Mouse (Mus musculus) lung, embryonic 14.5 days (tissue): ENCODE measurements at regions not wholly inside any gene's neighbourhood (a gene's known extent, or its start where the extent isn't known, plus 50 kb on each side); places are given as distances from the start of the nearest gene placed in this dataset.
A peak's percentile ranks its signal among the peaks of the same experiment; 100 is the strongest.

Experiments
- ATAC-seq: fragments of 200-750 bp; cut with Nextera tagmentation; 2 replicates; pipeline ENCODE4 v1.8.0; 2017; ENCODE audit warnings: mild to moderate bottlenecking, moderate TSS enrichment, moderate library complexity; ENCODE audit not compliant: insufficient read depth
- DNase-seq: peaks from one replicate; pipeline ENCODE4 v3.0.0-alpha.2; 2015
- H3K27ac ChIP-seq: fragments of 300-500 bp; sonication (generic); 2 replicates; pipeline ENCODE4 v1.5.1; 2014; ENCODE audit warnings: low read depth, mild to moderate bottlenecking, moderate library complexity
- H3K27me3 ChIP-seq: fragments of 300-500 bp; sonication (generic); 2 replicates; pipeline ENCODE4 v1.6.1; 2014; ENCODE audit warnings: low read length, control low read depth; ENCODE audit not compliant: insufficient read depth
- H3K36me3 ChIP-seq: fragments of 300-500 bp; sonication (generic); 2 replicates; pipeline ENCODE4 v1.6.1; 2014; ENCODE audit warnings: control low read depth; ENCODE audit not compliant: insufficient read depth
- H3K4me1 ChIP-seq: fragments of 300-500 bp; sonication (generic); 2 replicates; pipeline ENCODE4 v1.6.1; 2014; ENCODE audit warnings: antibody characterized with exemption, control low read depth; ENCODE audit not compliant: insufficient read depth
- H3K4me2 ChIP-seq: fragments of 300-500 bp; sonication (generic); 2 replicates; pipeline ENCODE4 v1.6.1; 2014; ENCODE audit warnings: mild to moderate bottlenecking
- H3K4me3 ChIP-seq: fragments of 300-500 bp; sonication (generic); 2 replicates; pipeline ENCODE4 v1.5.1; 2014; ENCODE audit warnings: low read depth, low read length
- H3K9ac ChIP-seq: fragments of 300-500 bp; sonication (generic); 2 replicates; pipeline ENCODE4 v1.6.1; 2014
- H3K9me3 ChIP-seq: fragments of 300-500 bp; sonication (generic); 2 replicates; pipeline ENCODE4 v1.6.1; 2016; ENCODE audit warnings: low read depth, low read length, control low read depth
- CTCF ChIP-seq: IDR thresholded peaks from 2 replicates; pipeline ENCODE4 v1.5.1; 2016; ENCODE audit warnings: antibody characterized with exemption, low read depth
- WGBS: fragments of 180-500 bp; shearing (Covaris S2); extraction: QIAGEN DNeasy Blood & Tissue Kit; methylation state at CpG from one replicate; pipeline ENCODE4 v1.1.7; 2014; 5-methylcytosine and 5-hydroxymethylcytosine counted together

GRCm38 (mm10) chr1:21132340-21132739 is 53.3 kb upstream of the Tram2 start:
- no peak overlapping the region for H3K4me3 ChIP-seq
- H3K4me1 ChIP-seq, result no peaks in the 10 kb centered on the region
- peaks cover 3% of the 10 kb centered on the region; the same call in 1 of the 2 replicates for H3K9me3 ChIP-seq
- DNase-seq (peak; percentile 12), ATAC-seq (no peak)
- TF ChIP-seq CTCF, result no peak
- no peaks in the 10 kb centered on the region for H3K36me3 ChIP-seq
- no peak overlapping the region for H3K27ac ChIP-seq
- H3K9ac ChIP-seq, result no peak overlapping the region
- no peaks in the 10 kb centered on the region for H3K27me3 ChIP-seq
- no peak overlapping the region for H3K4me2 ChIP-seq
- WGBS, result 49% methylated on average over 2 of the region's 2 CpGs

- DNase-seq, result no peak
- Histone ChIP-seq H3K4me3 (no peak overlapping the region), H3K4me2 (no peak overlapping the region), H3K27ac (no peak overlapping the region), H3K9ac (no peak overlapping the region), H3K9me3 (no peaks in the 10 kb centered on the region), H3K27me3 (no peaks in the 10 kb centered on the region), H3K4me1 (no peaks in the 10 kb centered on the region), H3K36me3 (no peaks in the 10 kb centered on the region)
- no peak for ATAC-seq
- no peak for TF ChIP-seq CTCF
- 62% methylated on average over 4 of the region's 4 CpGs for WGBS
These were observed 67.9 kb upstream of the Tram2 start for GRCm38 (mm10) chr1:21146961-21147360.

- H3K36me3 ChIP-seq, result no peaks in the 10 kb centered on the region
- 16% methylated on average over 5 of the region's 5 CpGs for whole genome bisulfite sequencing
- no peak overlapping the region for H3K4me2 ChIP-seq
- ATAC-seq, result peak; percentile 68
- peak; percentile 90 for TF ChIP-seq CTCF
- H3K4me1 ChIP-seq, result no peaks in the 10 kb centered on the region
- no peak overlapping the region for H3K4me3 ChIP-seq
- H3K27me3 ChIP-seq, result no peaks in the 10 kb centered on the region
- H3K27ac ChIP-seq, result no peak overlapping the region
- no peak overlapping the region for H3K9ac ChIP-seq
- no peaks in the 10 kb centered on the region for H3K9me3 ChIP-seq
- DNase-seq, result peak; percentile 94
These were observed 56.6 kb upstream of the Tmem14a start for GRCm38 (mm10) chr1:21161742-21162141.

GRCm38 (mm10) chr1:21166287-21166733 is 52.1 kb upstream of the Tmem14a start:
- H3K9me3 ChIP-seq, result no peaks in the 10 kb centered on the region
- peak; percentile 83 for TF ChIP-seq CTCF
- H3K27ac ChIP-seq, result no peak overlapping the region
- no peaks in the 10 kb centered on the region for H3K4me1 ChIP-seq
- no peaks in the 10 kb centered on the region for H3K36me3 ChIP-seq
- peak overlapping the region; percentile 62 for H3K4me2 ChIP-seq
- WGBS, result under 1% methylated on average over 15 of the region's 15 CpGs
- no peaks in the 10 kb centered on the region for H3K27me3 ChIP-seq
- DNase-seq (peak; percentile 93), ATAC-seq (peak; percentile 97)
- H3K4me3 ChIP-seq, result peak overlapping the region; percentile 34
- no peak overlapping the region for H3K9ac ChIP-seq

GRCm38 (mm10) chr1:21166762-21167161 is 51.6 kb upstream of the Tmem14a start:
- DNase-seq (no peak), ATAC-seq (peak; percentile 30; the same call in 1 of the 2 replicates)
- H3K27ac ChIP-seq, result no peak overlapping the region
- no peaks in the 10 kb centered on the region for H3K36me3 ChIP-seq
- WGBS, result 56% methylated on average over 4 of the region's 4 CpGs
- H3K4me3 ChIP-seq, result peak overlapping the region; percentile 34
- H3K9me3 ChIP-seq, result no peaks in the 10 kb centered on the region
- no peak for TF ChIP-seq CTCF
- no peaks in the 10 kb centered on the region for H3K4me1 ChIP-seq
- H3K4me2 ChIP-seq, result peak overlapping the region; percentile 62
- no peaks in the 10 kb centered on the region for H3K27me3 ChIP-seq
- no peak overlapping the region for H3K9ac ChIP-seq
